Mouse (Mus musculus): ENCODE data around the gene Slc6a18. TPM values are rescaled to one million over a fixed set of nuclear protein-coding genes. Genes with fewer than 3 reads are reported as not detected.
A peak's percentile ranks its signal among the peaks of the same experiment; 100 is the strongest.

Slc6a18 gene
- polyA plus RNA-seq, 1 experiment, result not detected

DNA sequence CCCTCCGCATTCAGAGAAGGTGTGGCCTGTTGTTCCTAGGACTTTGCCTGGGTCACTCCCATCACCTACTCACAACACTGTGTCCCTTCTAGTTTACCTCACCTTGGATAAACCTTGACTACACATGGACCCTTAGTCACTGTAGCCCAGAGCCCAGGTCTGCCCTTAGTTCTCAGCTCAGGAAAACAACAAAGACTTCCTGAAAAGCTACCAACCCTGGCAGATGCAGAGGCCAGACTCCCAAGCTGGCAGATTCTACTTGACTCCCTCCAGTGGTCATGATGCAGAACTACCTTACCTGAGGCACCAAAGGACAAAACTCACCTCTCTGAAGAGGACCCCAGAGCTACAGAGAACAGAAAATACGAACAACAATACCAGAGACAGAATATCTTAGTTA lies 36.2 kb upstream of the Slc6a18 start:
- no peaks in the 10 kb centered on the region for H3K27me3 ChIP-seq (ENCODE audit: control insufficient read depth, insufficient read depth, insufficient read length)
- no peak overlapping the region for H3K4me2 ChIP-seq (ENCODE audit: low read depth)
- no peak overlapping the region for H3K4me3 ChIP-seq
- TF ChIP-seq E2F4 (IDR thresholded peaks at IDR 0.05; ENCODE audit: insufficient read depth), result no peak
- no peak for TF ChIP-seq SRF (IDR thresholded peaks at IDR 0.05; ENCODE audit: control insufficient read depth, insufficient read length, low read depth)
- no peak for TF ChIP-seq USF1 (IDR thresholded peaks at IDR 0.05; ENCODE audit: low read depth)
- TF ChIP-seq MAX (IDR thresholded peaks at IDR 0.05; ENCODE audit: low read depth), result no peak
- H3ac ChIP-seq (ENCODE audit: control insufficient read depth, insufficient read length), result no peak overlapping the region
- no peaks in the 10 kb centered on the region for H3K79me2 ChIP-seq (ENCODE audit: control insufficient read depth, insufficient read depth)
- H3K36me3 ChIP-seq (ENCODE audit: control insufficient read depth, insufficient read depth), result no peaks in the 10 kb centered on the region

DNA sequence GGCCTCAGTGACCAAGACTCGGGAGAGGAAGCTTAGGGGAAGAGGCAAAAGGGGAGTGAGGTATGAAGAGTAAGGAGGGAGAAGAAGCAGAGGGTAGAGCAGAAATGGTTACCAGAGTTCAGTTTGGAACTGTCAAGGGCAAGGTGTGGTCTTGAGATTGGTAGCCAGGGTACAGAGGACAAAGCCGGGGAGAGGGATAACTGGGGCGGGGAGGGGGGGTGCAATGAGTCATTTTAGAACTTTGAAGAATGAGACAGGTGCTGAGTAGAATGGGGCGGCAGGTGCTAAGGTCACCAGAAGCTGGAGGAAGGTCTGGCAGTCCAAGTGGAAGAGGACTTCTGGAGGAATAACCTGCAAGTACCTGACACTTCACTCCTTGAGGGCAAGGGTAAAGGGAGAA lies 35.4 kb upstream of the Slc6a18 start:
- no peak for TF ChIP-seq SRF (IDR thresholded peaks at IDR 0.05; ENCODE audit: control insufficient read depth, insufficient read length, low read depth)
- TF ChIP-seq MAX (IDR thresholded peaks at IDR 0.05; ENCODE audit: low read depth), result no peak
- no peak for TF ChIP-seq E2F4 (IDR thresholded peaks at IDR 0.05; ENCODE audit: insufficient read depth)
- no peak for TF ChIP-seq MYOG (IDR thresholded peaks at IDR 0.05; ENCODE audit: control insufficient read depth in 1 of 3, insufficient read depth in 1 of 3, insufficient read length in 2 of 3, low read depth in 2 of 3)
- no peak for TF ChIP-seq MYOD1 (IDR thresholded peaks at IDR 0.05; ENCODE audit: control insufficient read depth in 1 of 3, insufficient read length in 2 of 3, low read depth in 2 of 3)
- TF ChIP-seq REST (IDR thresholded peaks at IDR 0.05; ENCODE audit: insufficient read depth, insufficient read length), result no peak
- no peak for TF ChIP-seq CEBPB (IDR thresholded peaks at IDR 0.05; ENCODE audit: insufficient read depth, poor library complexity, severe bottlenecking)
- TF ChIP-seq TCF12 (IDR thresholded peaks at IDR 0.05; ENCODE audit: insufficient read depth, poor library complexity, severe bottlenecking), result no peak
- TF ChIP-seq POLR2A (IDR thresholded peaks at IDR 0.05; ENCODE audit: insufficient read length, low read depth), result no peak
- TF ChIP-seq USF1 (IDR thresholded peaks at IDR 0.05; ENCODE audit: low read depth), result no peak
- TF ChIP-seq POLR2AphosphoS2 (IDR thresholded peaks at IDR 0.05; ENCODE audit: insufficient read length, low read depth), result no peak
- no peak for TF ChIP-seq TCF3 (IDR thresholded peaks at IDR 0.05; ENCODE audit: insufficient read length, low read depth)
- H3ac ChIP-seq (ENCODE audit: control insufficient read depth, insufficient read length), result no peak overlapping the region
- no peaks in the 10 kb centered on the region for H3K79me2 ChIP-seq (ENCODE audit: control insufficient read depth, insufficient read depth)
- H3K27me3 ChIP-seq (ENCODE audit: control insufficient read depth, insufficient read depth, insufficient read length), result no peaks in the 10 kb centered on the region
- no peak overlapping the region for H3K4me3 ChIP-seq
- H3K36me3 ChIP-seq (ENCODE audit: control insufficient read depth, insufficient read depth), result no peaks in the 10 kb centered on the region
- H3K4me2 ChIP-seq (ENCODE audit: low read depth), result no peak overlapping the region

DNA sequence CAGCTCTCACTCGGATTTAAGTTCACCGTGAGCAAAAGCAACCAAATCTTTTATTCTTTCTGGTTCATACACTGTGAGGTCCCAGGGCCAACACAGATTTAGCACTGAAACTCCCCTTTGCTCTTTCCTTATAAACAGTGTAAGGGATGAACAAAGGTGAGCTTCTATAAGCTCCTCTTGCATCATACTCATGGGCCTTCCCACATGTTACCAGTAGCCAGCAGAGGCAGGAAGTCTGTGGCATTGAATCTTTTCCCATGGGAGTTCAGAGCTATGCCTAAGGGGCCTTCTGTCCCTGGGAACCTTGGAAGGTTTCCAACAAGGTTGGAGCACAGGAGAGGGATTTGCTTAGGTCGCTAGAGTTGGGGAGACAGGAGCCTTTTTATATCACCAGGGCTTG lies 34.4 kb upstream of the Slc6a18 start:
- H3K79me2 ChIP-seq (ENCODE audit: control insufficient read depth, insufficient read depth), result no peaks in the 10 kb centered on the region
- no peak overlapping the region for H3ac ChIP-seq (ENCODE audit: control insufficient read depth, insufficient read length)
- peak; percentile 54 for TF ChIP-seq CEBPB (IDR thresholded peaks at IDR 0.05; ENCODE audit: insufficient read depth, poor library complexity, severe bottlenecking)
- no peak for TF ChIP-seq MYOG (IDR thresholded peaks at IDR 0.05; ENCODE audit: control insufficient read depth in 1 of 3, insufficient read depth in 1 of 3, insufficient read length in 2 of 3, low read depth in 2 of 3)
- H3K4me3 ChIP-seq, result no peak overlapping the region
- no peaks in the 10 kb centered on the region for H3K36me3 ChIP-seq (ENCODE audit: control insufficient read depth, insufficient read depth)
- no peaks in the 10 kb centered on the region for H3K27me3 ChIP-seq (ENCODE audit: control insufficient read depth, insufficient read depth, insufficient read length)
- no peak overlapping the region for H3K4me2 ChIP-seq (ENCODE audit: low read depth)

DNA sequence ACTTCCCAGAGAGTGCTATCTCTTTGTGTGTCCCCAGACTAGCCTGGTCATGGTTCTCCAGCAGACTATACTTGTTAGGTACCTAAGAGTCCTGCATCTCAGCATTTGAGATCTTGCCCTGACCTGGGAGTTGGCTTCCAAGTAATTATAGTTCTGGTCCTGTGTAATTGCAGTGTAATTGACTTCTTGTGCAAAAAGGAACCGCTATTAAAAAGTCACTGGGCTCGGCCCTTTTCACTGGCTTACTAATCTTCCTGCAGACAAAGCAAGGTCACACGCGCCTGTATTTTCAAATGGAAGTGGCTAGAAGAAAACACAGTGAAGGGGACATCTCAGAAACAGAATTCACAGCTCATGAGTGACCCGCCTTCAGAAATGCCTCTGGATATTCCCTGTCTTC lies 34.0 kb upstream of the Slc6a18 start:
- TF ChIP-seq TCF3 (IDR thresholded peaks at IDR 0.05; ENCODE audit: insufficient read length, low read depth) (no peak), POLR2A (IDR thresholded peaks at IDR 0.05; ENCODE audit: insufficient read length, low read depth) (no peak), E2F4 (IDR thresholded peaks at IDR 0.05; ENCODE audit: insufficient read depth) (no peak), CEBPB (IDR thresholded peaks at IDR 0.05; ENCODE audit: insufficient read depth, poor library complexity, severe bottlenecking) (no peak)
- Histone ChIP-seq H3K4me2 (ENCODE audit: low read depth) (no peak overlapping the region), H3K36me3 (ENCODE audit: control insufficient read depth, insufficient read depth) (no peaks in the 10 kb centered on the region), H3K4me3 (no peak overlapping the region), H3K79me2 (ENCODE audit: control insufficient read depth, insufficient read depth) (no peaks in the 10 kb centered on the region), H3K27me3 (ENCODE audit: control insufficient read depth, insufficient read depth, insufficient read length) (no peaks in the 10 kb centered on the region), H3ac (ENCODE audit: control insufficient read depth, insufficient read length) (no peak overlapping the region)

DNA sequence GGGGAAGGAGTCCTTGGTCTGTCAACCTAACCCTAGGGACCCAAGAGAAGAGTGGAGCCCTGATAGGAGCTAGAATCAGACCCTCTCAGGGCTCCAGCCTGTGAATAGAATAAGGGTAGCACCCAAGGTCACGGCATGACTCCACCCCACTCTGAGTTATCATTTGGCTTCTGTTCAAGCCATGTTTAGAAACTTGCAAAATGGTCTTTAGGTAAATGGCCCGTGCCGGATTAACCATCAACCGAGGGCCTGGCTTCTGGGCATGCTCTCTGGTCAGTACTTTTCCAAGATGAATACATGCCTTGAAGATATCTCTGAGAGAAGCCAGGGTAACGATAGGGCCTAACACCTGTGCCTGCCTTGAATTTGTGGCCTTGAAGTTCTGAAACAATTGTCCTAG lies 33.4 kb upstream of the Slc6a18 start:
- TF ChIP-seq TCF3 (IDR thresholded peaks at IDR 0.05; ENCODE audit: insufficient read length, low read depth) (no peak), MYOD1 (IDR thresholded peaks at IDR 0.05; ENCODE audit: control insufficient read depth in 1 of 3, insufficient read length in 2 of 3, low read depth in 2 of 3) (no peak)
- no peaks in the 10 kb centered on the region for H3K36me3 ChIP-seq (ENCODE audit: control insufficient read depth, insufficient read depth)
- no peak overlapping the region for H3K4me3 ChIP-seq
- H3K79me2 ChIP-seq (ENCODE audit: control insufficient read depth, insufficient read depth), result no peaks in the 10 kb centered on the region
- no peak overlapping the region for H3K4me2 ChIP-seq (ENCODE audit: low read depth)
- no peak overlapping the region for H3ac ChIP-seq (ENCODE audit: control insufficient read depth, insufficient read length)
- no peaks in the 10 kb centered on the region for H3K27me3 ChIP-seq (ENCODE audit: control insufficient read depth, insufficient read depth, insufficient read length)

DNA sequence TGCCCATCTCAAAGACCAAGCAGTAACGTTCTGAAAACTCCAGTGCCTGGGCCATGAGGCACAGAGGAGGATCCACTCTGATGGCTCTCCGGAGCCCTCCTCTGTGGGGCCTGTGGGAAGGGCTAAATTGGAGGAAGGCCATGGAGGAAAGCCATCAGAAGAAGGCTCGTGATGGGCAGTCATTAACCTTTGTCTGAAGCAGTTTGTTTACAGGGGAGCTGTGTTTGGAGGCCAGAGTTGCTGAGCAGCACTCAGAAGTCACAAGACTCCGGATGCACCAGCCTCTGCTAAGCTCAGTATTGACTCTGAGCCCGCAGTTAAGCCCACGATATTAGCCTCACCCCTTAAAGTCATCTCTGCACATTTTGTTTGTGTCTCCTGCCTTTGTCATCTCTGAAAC lies 31.7 kb upstream of the Slc6a18 start:
- Histone ChIP-seq H3K36me3 (ENCODE audit: control insufficient read depth, insufficient read depth) (no peaks in the 10 kb centered on the region), H3K27me3 (ENCODE audit: control insufficient read depth, insufficient read depth, insufficient read length) (no peaks in the 10 kb centered on the region), H3ac (ENCODE audit: control insufficient read depth, insufficient read length) (no peak overlapping the region), H3K4me2 (ENCODE audit: low read depth) (peak overlapping the region; percentile 30), H3K4me3 (no peak overlapping the region), H3K79me2 (ENCODE audit: control insufficient read depth, insufficient read depth) (no peaks in the 10 kb centered on the region)
- TF ChIP-seq TCF12 (IDR thresholded peaks at IDR 0.05; ENCODE audit: insufficient read depth, poor library complexity, severe bottlenecking), result no peak
- no peak for TF ChIP-seq MAX (IDR thresholded peaks at IDR 0.05; ENCODE audit: low read depth)
- no peak for TF ChIP-seq MYOD1 (IDR thresholded peaks at IDR 0.05; ENCODE audit: control insufficient read depth in 1 of 3, insufficient read length in 2 of 3, low read depth in 2 of 3)
- no peak for TF ChIP-seq CEBPB (IDR thresholded peaks at IDR 0.05; ENCODE audit: insufficient read depth, poor library complexity, severe bottlenecking)
- TF ChIP-seq REST (IDR thresholded peaks at IDR 0.05; ENCODE audit: insufficient read depth, insufficient read length), result no peak
- TF ChIP-seq SRF (IDR thresholded peaks at IDR 0.05; ENCODE audit: control insufficient read depth, insufficient read length, low read depth), result no peak
- no peak for TF ChIP-seq TCF3 (IDR thresholded peaks at IDR 0.05; ENCODE audit: insufficient read length, low read depth)
- TF ChIP-seq E2F4 (IDR thresholded peaks at IDR 0.05; ENCODE audit: insufficient read depth), result no peak
- TF ChIP-seq MYOG (IDR thresholded peaks at IDR 0.05; ENCODE audit: control insufficient read depth in 1 of 3, insufficient read depth in 1 of 3, insufficient read length in 2 of 3, low read depth in 2 of 3), result no peak
- no peak for TF ChIP-seq USF1 (IDR thresholded peaks at IDR 0.05; ENCODE audit: low read depth)
